Mouse (Mus musculus): ENCODE measurements around the gene Agmo. TPM values are rescaled to one million over a fixed set of nuclear protein-coding genes. Genes with fewer than 3 reads are reported as not detected.
A peak's percentile ranks its signal among the peaks of the same experiment; 100 is the strongest.

The Agmo gene
- polyA plus RNA-seq (2015; fragmentation: Nextera tagmentation; extraction: Ambion mirVana), result 1.7 and 2.2 TPM in 2 replicates

DNA sequence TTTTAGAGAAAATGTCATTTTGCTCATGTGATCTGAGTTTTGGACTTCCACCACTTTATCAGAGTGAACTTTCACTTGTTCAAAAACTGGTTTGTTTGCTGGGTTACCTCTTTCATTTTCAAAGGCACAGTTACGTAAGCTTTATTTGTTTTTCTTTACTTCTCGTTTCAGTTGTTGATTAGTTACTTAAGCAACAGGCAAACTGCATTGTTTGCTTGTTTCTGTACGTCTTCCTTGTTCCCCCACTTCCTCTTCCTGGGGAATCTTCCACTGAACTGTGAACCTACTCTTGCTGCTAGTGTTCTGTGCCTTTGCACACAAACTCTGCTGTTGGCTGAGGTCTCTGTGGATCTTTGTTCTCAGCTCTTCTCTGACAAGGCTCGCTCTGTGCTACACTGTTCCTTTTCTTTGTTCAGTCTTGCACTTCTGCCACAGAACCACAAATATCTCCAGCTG is at the start of gene Agmo:
TSS of gene Agmo (plus strand) at position 76 of the 456 bp plus-strand sequence.
- WGBS, result 48% methylated on average over 4 of the region's 4 CpGs
- Histone ChIP-seq H3K4me2 (peak within 1 kb of the TSS; percentile 16; the same call in 1 of the 2 replicates), H3K36me3 (no peaks in the 10 kb centered on the region), H3K4me3 (replicated peaks) (no peak within 1 kb of the TSS), H3K27me3 (replicated peaks) (no peaks in the 10 kb centered on the region), H3K9ac (no peak within 1 kb of the TSS), H3K4me1 (no peaks in the 10 kb centered on the region), H3K9me3 (no peaks in the 10 kb centered on the region), H3K27ac (no peak within 1 kb of the TSS)
- ATAC-seq (ENCODE audit: insufficient read depth, low FRiP score, low read depth), result peak; percentile 47; the same call in 1 of the 2 replicates

DNA sequence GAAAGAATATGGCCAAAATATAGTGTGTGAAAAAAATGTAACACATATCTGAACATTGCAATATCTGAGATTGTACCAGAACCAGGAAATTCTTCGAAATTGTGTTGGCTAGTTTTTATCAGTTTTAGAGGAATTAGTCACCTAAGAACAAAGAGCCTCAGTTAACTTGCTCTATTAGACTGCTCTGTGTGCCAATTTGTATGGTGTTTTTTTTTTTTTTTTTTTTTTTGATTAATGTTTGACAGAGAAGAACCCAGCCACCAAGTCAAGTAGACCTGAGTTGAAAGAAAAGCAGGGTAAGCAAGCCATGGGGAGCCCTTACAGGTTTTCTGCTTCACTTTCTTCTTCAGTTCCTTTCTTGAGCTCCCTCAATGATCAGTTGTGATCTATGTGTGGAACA is 10.3 kb upstream of the Agmo start:
- 80% methylated on average over 1 of the region's 1 CpGs for WGBS
- Histone ChIP-seq H3K4me3 (replicated peaks) (no peak overlapping the region), H3K4me1 (no peaks in the 10 kb centered on the region), H3K27ac (no peak overlapping the region), H3K9ac (no peak overlapping the region), H3K9me3 (no peaks in the 10 kb centered on the region), H3K27me3 (replicated peaks) (no peaks in the 10 kb centered on the region), H3K36me3 (no peaks in the 10 kb centered on the region), H3K4me2 (no peak overlapping the region)
- ATAC-seq (ENCODE audit: insufficient read depth, low FRiP score, low read depth), result peak; percentile 47; the same call in 1 of the 2 replicates

DNA sequence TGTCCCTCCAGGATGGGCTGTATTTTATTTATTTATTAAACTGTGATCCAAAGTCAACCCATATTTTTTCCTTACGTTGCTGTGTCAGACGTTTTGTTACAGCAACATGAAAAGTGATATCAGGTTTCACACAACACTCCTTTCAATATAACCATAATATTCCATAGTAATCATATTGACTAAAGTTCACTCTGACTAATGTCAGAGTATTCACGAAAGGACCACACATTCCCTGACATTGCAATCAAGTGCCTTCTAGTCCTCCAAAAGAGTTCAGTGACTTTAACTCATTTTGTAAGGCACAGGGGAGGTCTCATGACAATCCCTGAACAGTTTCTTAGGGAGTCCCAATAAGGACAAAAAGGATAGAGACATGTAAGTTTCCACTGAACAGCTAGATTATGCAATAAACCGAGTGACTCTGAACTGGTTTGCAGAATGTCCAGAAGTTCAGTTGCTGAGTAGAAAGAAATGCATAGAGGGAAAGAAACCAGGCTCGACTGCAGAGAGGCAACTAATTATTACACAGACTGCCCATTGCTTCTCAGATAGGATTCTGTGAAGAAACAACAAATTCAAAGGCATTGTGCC is 371 bp upstream of the Agmo start:
- no peak for ATAC-seq (ENCODE audit: insufficient read depth, low FRiP score, low read depth)
- Histone ChIP-seq H3K9me3 (no peaks in the 10 kb centered on the region), H3K4me3 (replicated peaks) (no peak overlapping the region), H3K27ac (no peak overlapping the region), H3K36me3 (no peaks in the 10 kb centered on the region), H3K4me2 (no peak overlapping the region; the same call in 1 of the 2 replicates), H3K9ac (no peak overlapping the region), H3K27me3 (replicated peaks) (no peaks in the 10 kb centered on the region), H3K4me1 (no peaks in the 10 kb centered on the region)
- WGBS, result 70% methylated on average over 5 of the region's 5 CpGs

DNA sequence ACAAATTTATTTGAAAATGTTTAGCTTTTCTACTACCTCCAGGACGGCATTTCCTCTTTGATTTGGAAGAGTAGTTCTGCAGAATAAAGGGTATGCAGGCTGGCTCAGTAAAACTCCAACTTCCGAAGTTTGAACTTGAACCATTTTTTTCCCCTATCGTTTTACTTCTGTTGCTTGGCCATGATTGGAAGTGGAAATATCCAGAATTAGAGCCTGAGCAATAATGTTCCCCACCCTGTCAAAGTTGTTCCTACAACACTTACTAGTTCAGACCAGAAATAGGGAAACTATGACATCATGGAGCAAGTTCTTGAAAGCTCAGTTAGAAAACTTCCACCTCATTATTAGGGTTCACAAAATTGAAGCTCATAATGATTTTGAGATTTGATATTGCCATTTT is 1.0 kb downstream of the Agmo start:
- Histone ChIP-seq H3K9me3 (no peaks in the 10 kb centered on the region), H3K36me3 (no peaks in the 10 kb centered on the region), H3K4me2 (no peak overlapping the region), H3K4me1 (no peaks in the 10 kb centered on the region), H3K9ac (no peak overlapping the region), H3K4me3 (replicated peaks) (no peak overlapping the region), H3K27me3 (replicated peaks) (no peaks in the 10 kb centered on the region), H3K27ac (no peak overlapping the region)
- 71% methylated on average over 3 of the region's 3 CpGs for WGBS
- ATAC-seq (ENCODE audit: insufficient read depth, low FRiP score, low read depth), result no peak

DNA sequence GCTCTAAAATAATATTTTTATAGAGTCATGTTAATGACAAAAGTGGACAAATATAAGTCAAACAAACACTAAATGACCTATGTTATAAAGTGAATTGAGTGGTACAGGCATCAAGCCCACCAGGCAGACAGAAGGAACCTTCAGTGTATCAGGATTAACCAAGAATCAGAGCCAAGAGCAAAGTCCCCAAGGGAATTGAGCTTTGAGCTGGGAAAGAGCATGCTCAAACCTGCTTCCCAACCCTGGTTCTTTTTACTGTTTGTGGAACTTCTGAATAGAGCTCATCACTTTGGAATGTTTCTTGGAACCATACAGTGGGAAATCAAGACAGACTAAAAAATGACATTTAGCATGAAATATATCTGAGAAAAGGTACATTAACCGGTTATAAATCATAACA is 3.4 kb downstream of the Agmo start:
- ATAC-seq (ENCODE audit: insufficient read depth, low FRiP score, low read depth), result no peak
- Histone ChIP-seq H3K27ac (no peak overlapping the region), H3K27me3 (replicated peaks) (no peaks in the 10 kb centered on the region), H3K9ac (no peak overlapping the region), H3K4me3 (replicated peaks) (no peak overlapping the region), H3K36me3 (no peaks in the 10 kb centered on the region), H3K4me1 (no peaks in the 10 kb centered on the region), H3K4me2 (no peak overlapping the region), H3K9me3 (no peaks in the 10 kb centered on the region)
- WGBS, result 80% methylated on average over 1 of the region's 1 CpGs

DNA sequence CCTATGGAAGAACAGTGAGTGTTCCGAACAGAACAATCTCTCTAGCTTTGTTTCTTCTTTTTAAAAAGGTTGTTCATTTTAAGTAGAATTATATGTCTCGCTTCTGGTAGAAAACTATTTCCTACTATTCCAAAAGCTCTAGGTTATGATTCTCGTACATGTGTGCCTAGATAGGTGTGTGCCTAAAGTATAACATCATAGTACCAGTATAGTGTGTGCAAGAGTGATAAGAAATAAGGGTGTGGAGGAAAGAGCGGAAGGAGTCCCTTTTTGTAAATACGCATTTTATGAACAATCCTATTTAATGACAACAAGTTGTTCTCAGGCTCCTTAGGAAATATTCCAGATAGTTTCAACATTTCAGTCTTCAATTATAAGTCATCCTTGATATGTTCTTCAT is 10.2 kb downstream of the Agmo start:
- Histone ChIP-seq H3K27ac (no peak overlapping the region), H3K4me3 (replicated peaks) (no peak overlapping the region), H3K9me3 (no peaks in the 10 kb centered on the region), H3K4me1 (no peaks in the 10 kb centered on the region), H3K9ac (no peak overlapping the region), H3K27me3 (replicated peaks) (no peaks in the 10 kb centered on the region), H3K4me2 (no peak overlapping the region), H3K36me3 (no peaks in the 10 kb centered on the region)
- WGBS, result 92% methylated on average over 5 of the region's 5 CpGs
- no peak for ATAC-seq (ENCODE audit: insufficient read depth, low FRiP score, low read depth)

- no peak for ATAC-seq (ENCODE audit: insufficient read depth, low FRiP score, low read depth)
- H3K4me2 ChIP-seq, result no peak overlapping the region
- H3K4me1 ChIP-seq, result no peaks in the 10 kb centered on the region
- 65% methylated on average over 2 of the region's 2 CpGs for WGBS
- no peaks in the 10 kb centered on the region for H3K9me3 ChIP-seq
- no peak overlapping the region for H3K27ac ChIP-seq
- H3K36me3 ChIP-seq, result no peaks in the 10 kb centered on the region
- H3K4me3 ChIP-seq (replicated peaks), result no peak overlapping the region
- H3K9ac ChIP-seq, result no peak overlapping the region
- H3K27me3 ChIP-seq (replicated peaks), result no peaks in the 10 kb centered on the region
These were observed 15.7 kb downstream of the Agmo start for GRCm38 (mm10) chr12:37257099-37257498.

DNA sequence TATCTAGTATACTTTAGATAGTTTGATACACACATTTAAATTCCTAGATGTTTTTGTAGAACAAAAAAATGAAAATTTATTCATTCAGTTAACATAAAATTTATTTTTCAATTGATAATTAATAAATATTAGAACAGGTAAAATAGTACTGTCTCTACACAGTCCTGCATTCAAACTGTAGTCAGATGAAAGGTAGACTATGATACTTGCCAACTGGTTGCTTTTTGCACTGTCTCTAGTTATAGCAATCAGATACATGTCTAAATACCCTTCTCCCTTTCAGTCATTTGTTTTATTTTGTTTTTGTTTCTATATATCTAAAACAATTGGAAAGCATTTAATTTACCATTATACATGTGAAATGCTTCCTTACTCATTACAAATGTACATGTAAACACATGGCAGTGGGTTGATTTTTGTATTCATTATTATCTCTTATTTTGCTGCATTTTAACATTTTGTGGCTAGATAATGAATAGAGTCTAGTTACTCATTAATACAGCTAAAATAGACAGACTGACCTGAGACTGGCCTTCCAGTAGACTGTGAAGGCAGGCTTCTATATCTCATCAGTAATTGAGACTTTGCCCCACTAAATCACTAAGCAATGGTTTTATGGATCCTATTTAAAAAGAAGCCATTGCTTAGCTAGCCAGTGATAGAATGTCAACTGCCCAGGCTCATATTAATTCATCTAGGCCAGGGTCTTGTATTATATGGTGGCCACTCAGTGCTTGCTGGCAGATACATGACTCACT is 18.5 kb downstream of the Agmo start:
- no peak for ATAC-seq (ENCODE audit: insufficient read depth, low FRiP score, low read depth)
- H3K4me3 ChIP-seq (replicated peaks), result no peak overlapping the region
- no peaks in the 10 kb centered on the region for H3K27me3 ChIP-seq (replicated peaks)
- H3K4me1 ChIP-seq, result no peaks in the 10 kb centered on the region
- H3K9ac ChIP-seq, result no peak overlapping the region
- no peaks in the 10 kb centered on the region for H3K9me3 ChIP-seq
- no peaks in the 10 kb centered on the region for H3K36me3 ChIP-seq
- H3K27ac ChIP-seq, result no peak overlapping the region
- no peak overlapping the region for H3K4me2 ChIP-seq

- Histone ChIP-seq H3K4me3 (replicated peaks) (no peak overlapping the region), H3K9me3 (no peaks in the 10 kb centered on the region), H3K36me3 (no peaks in the 10 kb centered on the region), H3K27me3 (replicated peaks) (no peaks in the 10 kb centered on the region), H3K4me1 (no peaks in the 10 kb centered on the region), H3K4me2 (no peak overlapping the region), H3K9ac (no peak overlapping the region), H3K27ac (no peak overlapping the region)
- ATAC-seq (ENCODE audit: insufficient read depth, low FRiP score, low read depth), result no peak
- WGBS, result 85% methylated on average over 3 of the region's 3 CpGs
These were observed 22.2 kb downstream of the Agmo start for GRCm38 (mm10) chr12:37263685-37264084.

DNA sequence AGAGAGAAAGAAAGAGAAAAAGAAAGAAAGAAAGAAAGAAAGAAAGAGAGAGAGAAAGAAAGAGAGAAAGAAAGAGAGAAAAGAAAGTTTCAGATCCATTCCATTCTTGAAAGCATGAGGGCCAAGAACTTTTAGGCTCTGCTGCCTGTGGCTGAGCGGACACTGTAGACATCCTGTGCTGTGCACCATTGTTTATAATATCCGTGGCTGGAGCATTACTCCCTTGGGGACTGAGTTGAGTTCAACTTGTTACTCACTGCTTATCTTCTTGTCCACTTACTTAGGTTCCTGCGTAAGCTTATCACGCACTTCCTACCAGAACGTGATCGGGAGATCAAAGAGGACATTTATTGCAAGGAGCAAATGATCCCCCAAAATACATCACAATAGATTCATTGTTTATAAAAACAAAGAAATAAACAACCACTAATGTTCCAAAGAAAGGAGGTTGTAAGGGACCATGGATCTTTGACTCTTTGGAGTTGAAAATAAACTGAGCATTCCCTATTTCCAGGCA is 27.3 kb downstream of the Agmo start:
- H3K4me2 ChIP-seq, result no peak overlapping the region
- H3K36me3 ChIP-seq, result no peaks in the 10 kb centered on the region
- no peaks in the 10 kb centered on the region for H3K4me1 ChIP-seq
- H3K9me3 ChIP-seq, result no peaks in the 10 kb centered on the region
- no peak for ATAC-seq (ENCODE audit: insufficient read depth, low FRiP score, low read depth)
- 50% methylated on average over 6 of the region's 6 CpGs for WGBS
- H3K9ac ChIP-seq, result no peak overlapping the region
- H3K27ac ChIP-seq, result no peak overlapping the region
- no peak overlapping the region for H3K4me3 ChIP-seq (replicated peaks)
- no peaks in the 10 kb centered on the region for H3K27me3 ChIP-seq (replicated peaks)

- Histone ChIP-seq H3K4me1 (no peaks in the 10 kb centered on the region), H3K36me3 (no peaks in the 10 kb centered on the region), H3K4me2 (no peak overlapping the region), H3K4me3 (replicated peaks) (no peak overlapping the region), H3K27ac (no peak overlapping the region), H3K9me3 (no peaks in the 10 kb centered on the region), H3K27me3 (replicated peaks) (no peaks in the 10 kb centered on the region), H3K9ac (no peak overlapping the region)
- 54% methylated on average over 3 of the region's 3 CpGs for WGBS
- ATAC-seq (ENCODE audit: insufficient read depth, low FRiP score, low read depth), result no peak
These were observed 31.2 kb downstream of the Agmo start for GRCm38 (mm10) chr12:37272660-37273059.

DNA sequence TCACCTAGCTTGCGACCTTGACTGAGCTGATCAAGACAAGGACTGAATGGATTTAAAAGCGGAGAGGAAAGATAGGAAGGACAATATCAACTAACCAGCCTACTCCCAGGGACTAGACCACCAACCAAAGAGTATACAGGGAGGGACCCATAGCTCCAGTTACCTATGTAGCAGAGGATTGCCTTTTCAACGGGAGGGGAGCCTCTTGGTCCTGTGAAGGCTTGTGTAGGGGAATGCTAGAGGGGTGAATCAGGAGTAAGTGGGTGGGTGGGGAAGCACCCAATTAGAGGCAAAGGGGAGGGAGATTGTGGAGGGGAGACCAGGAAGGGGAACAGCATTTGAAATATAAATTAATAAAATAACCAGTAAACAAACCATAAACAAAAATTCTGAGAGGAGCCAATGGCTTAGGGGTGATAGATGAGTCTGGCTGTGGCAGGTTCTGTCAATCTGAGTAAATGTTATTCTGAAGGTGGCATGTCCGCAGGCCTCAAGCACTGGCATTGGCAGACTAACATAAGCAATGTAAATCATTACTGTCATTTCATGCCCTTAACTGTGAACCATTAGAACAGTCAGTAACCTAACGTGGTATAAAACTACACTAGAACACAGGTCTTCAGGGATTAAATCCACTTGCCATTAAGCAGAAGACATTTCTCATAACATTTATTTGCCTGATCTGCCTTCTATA is 32.7 kb downstream of the Agmo start:
- H3K4me3 ChIP-seq (replicated peaks), result no peak overlapping the region
- H3K9me3 ChIP-seq, result no peaks in the 10 kb centered on the region
- H3K27me3 ChIP-seq (replicated peaks), result no peaks in the 10 kb centered on the region
- H3K27ac ChIP-seq, result no peak overlapping the region
- H3K9ac ChIP-seq, result no peak overlapping the region
- 65% methylated on average over 5 of the region's 5 CpGs for WGBS
- no peak overlapping the region for H3K4me2 ChIP-seq
- ATAC-seq (ENCODE audit: insufficient read depth, low FRiP score, low read depth), result no peak
- no peaks in the 10 kb centered on the region for H3K36me3 ChIP-seq
- H3K4me1 ChIP-seq, result no peaks in the 10 kb centered on the region
